Mouse (Mus musculus) neural tube, embryonic 11.5 days (tissue): ENCODE measurements around the gene Map2k4. TPM values are rescaled to one million over a fixed set of nuclear protein-coding genes. Genes with fewer than 3 reads are reported as not detected.

Experiments used
- ATAC-seq: fragments of 200-750 bp; cut with Nextera tagmentation; 2 replicates; pipeline ENCODE4 v1.8.0; 2017; ENCODE audit warnings: moderate number of reproducible peaks, mild to moderate bottlenecking, moderate TSS enrichment, moderate library complexity; ENCODE audit not compliant: insufficient read depth, low FRiP score, low TSS enrichment
- DNase-seq: peaks from one replicate; pipeline ENCODE4 v3.0.0-alpha.2; 2015; ENCODE audit warnings: low spot score
- H3K27ac ChIP-seq: fragments of 300-500 bp; sonication (generic); 2 replicates; pipeline ENCODE4 v1.5.1; 2014; ENCODE audit warnings: low read depth, mild to moderate bottlenecking, low read length
- H3K27me3 ChIP-seq: fragments of 300-500 bp; sonication (generic); 2 replicates; pipeline ENCODE4 v1.6.1; 2014; ENCODE audit warnings: mild to moderate bottlenecking, low read length, mixed read lengths; ENCODE audit not compliant: control insufficient read depth, insufficient read depth
- H3K36me3 ChIP-seq: fragments of 300-500 bp; sonication (generic); 2 replicates; pipeline ENCODE4 v1.6.1; 2014; ENCODE audit warnings: mild to moderate bottlenecking, low read length, moderate library complexity, mixed read lengths; ENCODE audit not compliant: control insufficient read depth, insufficient read depth
- H3K4me1 ChIP-seq: fragments of 300-500 bp; sonication (generic); 2 replicates; pipeline ENCODE4 v1.6.1; 2014; ENCODE audit warnings: low read length, mixed read lengths; ENCODE audit not compliant: control insufficient read depth, insufficient read depth
- H3K4me2 ChIP-seq: fragments of 300-500 bp; sonication (generic); 2 replicates; pipeline ENCODE4 v1.6.1; 2014; ENCODE audit warnings: low read depth, mild to moderate bottlenecking, moderate library complexity
- H3K4me3 ChIP-seq: fragments of 300-500 bp; sonication (generic); 2 replicates; pipeline ENCODE4 v1.5.1; 2014; ENCODE audit warnings: low read depth, low read length
- H3K9ac ChIP-seq: fragments of 300-500 bp; sonication (generic); 2 replicates; pipeline ENCODE4 v1.6.1; 2014; ENCODE audit warnings: mild to moderate bottlenecking, low read length
- H3K9me3 ChIP-seq: fragments of 300-500 bp; sonication (generic); 2 replicates; pipeline ENCODE4 v1.6.1; 2016; ENCODE audit warnings: low read length; ENCODE audit not compliant: control insufficient read depth
- WGBS: fragments of 180-500 bp; shearing (Covaris S2); extraction: QIAGEN DNeasy Blood & Tissue Kit; methylation state at CpG from one replicate; pipeline ENCODE4 v1.1.7; 2014; 5-methylcytosine and 5-hydroxymethylcytosine counted together
- polyA plus RNA-seq: library from polyadenylated mRNA; unstranded; fragments of >200 nt; fragmentation: Nextera tagmentation; extraction: Ambion mirVana; gene quantifications from 2 replicates; pipeline ENCODE4 v1.2.1, GENCODE M21; 2014

The Map2k4 gene
- polyA plus RNA-seq, 1 experiment from 2014 or later, result 90.7 TPM

DNA sequence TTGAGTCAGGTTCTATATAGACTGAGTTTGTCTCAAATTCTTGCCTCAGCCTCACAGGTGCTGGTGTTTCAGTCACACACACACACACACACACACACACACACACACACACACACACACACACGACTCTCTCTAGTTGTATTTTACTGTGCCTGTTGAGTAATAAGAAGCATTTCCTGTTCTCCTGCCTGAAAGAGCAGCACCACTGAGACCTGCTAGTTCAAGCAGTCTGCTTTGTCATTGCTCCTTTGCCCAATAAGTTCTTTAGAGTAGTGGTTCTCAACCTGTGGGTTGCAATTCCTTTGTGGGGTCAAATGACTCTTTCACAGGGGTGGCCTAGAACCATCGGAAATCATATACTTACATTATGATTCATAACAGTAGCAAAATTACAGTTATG is 47.7 kb downstream of the Map2k4 start:
- no peaks in the 10 kb centered on the region for H3K36me3 ChIP-seq
- H3K4me1 ChIP-seq, result no peaks in the 10 kb centered on the region
- WGBS, result 81% methylated on average over 2 of the region's 2 CpGs
- no peaks in the 10 kb centered on the region for H3K9me3 ChIP-seq
- H3K4me2 ChIP-seq, result no peak overlapping the region
- no peak overlapping the region for H3K4me3 ChIP-seq
- DNase-seq (no peak), ATAC-seq (no peak)
- H3K9ac ChIP-seq, result no peak overlapping the region
- H3K27ac ChIP-seq, result no peak overlapping the region
- H3K27me3 ChIP-seq, result no peaks in the 10 kb centered on the region

DNA sequence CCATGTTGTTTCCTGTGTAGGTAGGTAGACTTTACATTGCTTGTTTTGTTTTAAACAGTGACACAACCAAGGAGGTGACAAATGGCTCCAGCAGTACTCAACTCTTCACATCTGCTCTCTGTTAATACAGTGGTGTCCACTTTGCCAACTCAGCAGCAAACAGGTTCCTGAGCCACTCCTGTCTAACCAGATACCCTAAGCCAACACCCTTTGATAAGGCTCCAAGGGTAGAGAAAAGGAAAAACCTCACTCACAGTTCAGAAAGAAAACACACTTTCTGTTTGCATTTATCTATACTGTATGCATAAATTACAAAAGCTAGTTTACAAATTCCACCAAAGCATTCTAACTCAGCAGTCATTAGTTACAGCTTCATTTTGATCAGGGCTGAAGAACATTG is 48.2 kb downstream of the Map2k4 start:
- DNase-seq, result no peak
- H3K4me3 ChIP-seq, result no peak overlapping the region
- H3K27ac ChIP-seq, result no peak overlapping the region
- H3K9ac ChIP-seq, result no peak overlapping the region
- no peaks in the 10 kb centered on the region for H3K9me3 ChIP-seq
- no peak for ATAC-seq
- no peaks in the 10 kb centered on the region for H3K4me1 ChIP-seq
- no peaks in the 10 kb centered on the region for H3K36me3 ChIP-seq
- no peak overlapping the region for H3K4me2 ChIP-seq
- no peaks in the 10 kb centered on the region for H3K27me3 ChIP-seq

DNA sequence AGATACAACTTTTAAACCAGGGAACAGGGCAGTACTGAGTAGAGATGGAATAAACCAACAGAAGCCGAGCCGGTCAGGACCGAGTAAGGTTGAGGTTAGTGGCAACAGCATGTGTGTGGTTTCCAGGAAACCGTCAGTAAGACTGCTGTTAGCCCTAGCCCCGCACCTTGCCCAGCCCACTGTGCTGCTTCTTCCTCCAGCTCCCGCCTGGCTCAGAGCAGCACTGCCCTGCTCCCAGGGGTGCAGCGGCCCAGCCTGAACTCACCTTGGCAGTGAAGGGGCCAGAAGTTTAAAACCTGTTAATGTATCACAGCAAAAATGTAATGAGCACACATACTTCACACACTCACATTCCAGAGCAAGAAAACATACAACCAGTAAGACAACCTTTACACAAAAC is 53.4 kb downstream of the Map2k4 start:
- Histone ChIP-seq H3K27me3 (no peaks in the 10 kb centered on the region), H3K9me3 (no peaks in the 10 kb centered on the region), H3K9ac (no peak overlapping the region), H3K4me1 (no peaks in the 10 kb centered on the region), H3K27ac (no peak overlapping the region), H3K36me3 (no peaks in the 10 kb centered on the region), H3K4me2 (no peak overlapping the region), H3K4me3 (no peak overlapping the region)
- 91% methylated on average over 7 of the region's 7 CpGs for WGBS
- DNase-seq (no peak), ATAC-seq (no peak)

DNA sequence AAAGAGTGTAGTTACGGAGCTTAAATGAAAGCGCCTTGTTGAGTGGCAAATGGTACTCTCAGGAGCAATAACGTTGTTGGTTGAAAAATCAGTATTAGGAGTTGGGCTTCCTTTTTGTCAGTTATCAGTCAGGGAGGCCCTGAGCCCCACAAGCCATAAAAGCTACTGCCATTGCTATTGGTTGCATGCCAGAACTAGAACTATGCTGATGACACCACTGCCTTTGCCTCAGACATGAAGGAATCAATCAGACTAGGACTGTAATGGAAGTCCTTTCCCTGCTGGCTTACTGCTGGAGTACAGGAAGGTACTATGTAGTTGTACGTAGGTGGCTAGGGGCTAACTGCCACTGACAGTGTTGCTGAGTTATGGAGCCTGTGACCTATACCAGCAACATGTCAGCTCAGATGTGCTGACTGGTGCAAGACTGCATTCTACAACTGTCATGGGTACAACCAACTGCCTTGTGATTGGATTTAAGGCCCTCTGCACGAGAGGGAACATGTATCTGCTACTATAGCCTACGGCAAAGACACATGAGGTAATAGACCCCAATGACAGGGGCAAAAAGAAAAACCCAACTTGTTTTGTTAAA is 58.4 kb downstream of the Map2k4 start:
- ATAC-seq (no peak), DNase-seq (no peak)
- no peaks in the 10 kb centered on the region for H3K36me3 ChIP-seq
- H3K4me2 ChIP-seq, result no peak overlapping the region
- H3K27ac ChIP-seq, result no peak overlapping the region
- no peaks in the 10 kb centered on the region for H3K27me3 ChIP-seq
- no peak overlapping the region for H3K4me3 ChIP-seq
- 90% methylated on average over 6 of the region's 6 CpGs for WGBS
- H3K4me1 ChIP-seq, result no peaks in the 10 kb centered on the region
- H3K9ac ChIP-seq, result no peak overlapping the region
- H3K9me3 ChIP-seq, result no peaks in the 10 kb centered on the region

DNA sequence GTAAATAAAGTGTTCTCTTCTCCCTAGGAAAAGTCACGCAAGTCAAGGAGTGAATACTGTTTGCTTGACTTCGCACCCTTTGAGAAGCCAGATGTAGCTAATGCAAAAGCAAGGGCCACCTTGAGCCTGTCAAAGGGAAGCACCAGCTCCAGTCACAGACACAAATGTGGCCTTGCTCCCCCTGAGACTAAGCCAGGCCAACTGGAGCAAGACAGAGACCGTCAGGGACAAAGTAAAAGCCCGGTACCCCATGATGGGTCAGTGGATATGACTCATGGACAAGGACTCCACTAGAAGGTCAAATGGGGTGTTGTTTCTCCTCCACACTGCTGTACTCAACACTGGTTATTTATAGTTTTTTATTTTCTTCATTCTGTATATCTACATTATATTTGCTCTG is 59.2 kb downstream of the Map2k4 start:
- no peak for DNase-seq
- 87% methylated on average over 4 of the region's 4 CpGs for WGBS
- H3K4me2 ChIP-seq, result no peak overlapping the region
- ATAC-seq, result no peak
- H3K9me3 ChIP-seq, result no peaks in the 10 kb centered on the region
- no peak overlapping the region for H3K4me3 ChIP-seq
- H3K36me3 ChIP-seq, result no peaks in the 10 kb centered on the region
- H3K9ac ChIP-seq, result no peak overlapping the region
- no peak overlapping the region for H3K27ac ChIP-seq
- H3K27me3 ChIP-seq, result no peaks in the 10 kb centered on the region
- H3K4me1 ChIP-seq, result no peaks in the 10 kb centered on the region

DNA sequence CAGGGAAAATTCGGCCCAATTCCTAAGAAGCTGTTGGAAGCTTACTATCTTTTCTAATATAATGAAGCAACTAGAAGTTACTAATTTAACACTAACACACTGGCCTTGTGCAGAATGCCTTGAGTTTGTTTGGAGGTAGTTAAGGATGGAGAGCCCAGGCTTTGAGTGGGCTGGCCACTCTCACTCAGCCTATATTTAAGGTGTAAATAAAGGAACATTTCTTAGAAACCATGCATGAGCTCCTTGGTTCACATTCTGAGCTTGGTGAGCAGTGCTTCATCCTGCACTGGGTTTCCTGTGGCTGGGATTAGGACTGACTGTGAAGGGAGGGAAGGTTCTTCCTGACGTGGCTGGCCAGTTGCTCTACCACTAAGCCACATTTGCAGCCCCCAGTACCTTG is 64.4 kb downstream of the Map2k4 start:
- 88% methylated on average over 2 of the region's 2 CpGs for WGBS
- no peaks in the 10 kb centered on the region for H3K4me1 ChIP-seq
- H3K27me3 ChIP-seq, result no peaks in the 10 kb centered on the region
- no peak overlapping the region for H3K27ac ChIP-seq
- ATAC-seq, result no peak
- no peak overlapping the region for H3K4me2 ChIP-seq
- H3K36me3 ChIP-seq, result no peaks in the 10 kb centered on the region
- H3K9me3 ChIP-seq, result no peaks in the 10 kb centered on the region
- no peak overlapping the region for H3K9ac ChIP-seq
- no peak for DNase-seq
- H3K4me3 ChIP-seq, result no peak overlapping the region

DNA sequence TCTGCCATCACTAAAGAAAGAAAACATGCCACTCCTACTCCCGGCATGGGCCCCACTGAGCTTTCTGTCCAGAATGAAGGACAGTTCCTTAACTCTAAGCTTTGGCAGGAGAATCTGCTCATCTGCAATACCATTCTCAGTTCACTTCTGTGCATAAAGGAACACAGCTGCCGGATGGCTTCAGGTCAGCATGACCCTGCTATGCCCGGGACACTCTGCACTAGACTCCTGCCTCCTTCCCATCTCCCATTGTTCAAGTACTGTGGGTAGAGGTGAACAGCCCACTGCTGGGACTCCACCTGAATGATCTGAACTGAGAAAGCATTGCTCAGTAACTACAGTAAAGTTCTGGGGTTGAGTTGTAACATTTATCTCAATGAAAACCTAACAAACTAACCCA is 66.5 kb downstream of the Map2k4 start:
- WGBS, result 87% methylated on average over 3 of the region's 3 CpGs
- Histone ChIP-seq H3K27me3 (no peaks in the 10 kb centered on the region), H3K9me3 (no peaks in the 10 kb centered on the region), H3K9ac (no peak overlapping the region), H3K36me3 (no peaks in the 10 kb centered on the region), H3K4me3 (no peak overlapping the region), H3K4me2 (no peak overlapping the region), H3K4me1 (no peaks in the 10 kb centered on the region), H3K27ac (no peak overlapping the region)
- DNase-seq (no peak), ATAC-seq (no peak)

DNA sequence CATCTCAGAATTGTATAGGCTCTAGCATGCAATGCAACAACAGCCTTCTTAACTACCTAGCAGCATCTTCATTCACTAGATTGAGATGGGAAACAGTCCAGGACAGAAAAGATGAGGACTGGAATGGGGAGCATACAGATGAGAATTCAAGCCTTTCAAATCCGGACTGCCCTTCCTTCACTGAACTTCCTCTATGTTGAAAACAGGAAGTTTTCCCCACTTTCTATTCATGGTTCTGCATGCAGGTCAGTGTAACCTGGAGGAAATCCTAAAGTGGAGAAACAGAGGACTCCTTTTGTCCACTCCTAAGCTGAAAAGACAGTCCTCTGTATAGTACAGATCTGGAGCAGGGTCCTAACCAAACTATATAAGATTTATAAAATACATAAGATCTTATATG is 68.1 kb downstream of the Map2k4 start:
- no peak for ATAC-seq
- no peak overlapping the region for H3K27ac ChIP-seq
- 81% methylated on average over 1 of the region's 1 CpGs for WGBS
- no peaks in the 10 kb centered on the region for H3K27me3 ChIP-seq
- H3K36me3 ChIP-seq, result no peaks in the 10 kb centered on the region
- no peak overlapping the region for H3K4me3 ChIP-seq
- H3K4me2 ChIP-seq, result no peak overlapping the region
- no peaks in the 10 kb centered on the region for H3K4me1 ChIP-seq
- DNase-seq, result no peak
- H3K9ac ChIP-seq, result no peak overlapping the region
- H3K9me3 ChIP-seq, result no peaks in the 10 kb centered on the region

DNA sequence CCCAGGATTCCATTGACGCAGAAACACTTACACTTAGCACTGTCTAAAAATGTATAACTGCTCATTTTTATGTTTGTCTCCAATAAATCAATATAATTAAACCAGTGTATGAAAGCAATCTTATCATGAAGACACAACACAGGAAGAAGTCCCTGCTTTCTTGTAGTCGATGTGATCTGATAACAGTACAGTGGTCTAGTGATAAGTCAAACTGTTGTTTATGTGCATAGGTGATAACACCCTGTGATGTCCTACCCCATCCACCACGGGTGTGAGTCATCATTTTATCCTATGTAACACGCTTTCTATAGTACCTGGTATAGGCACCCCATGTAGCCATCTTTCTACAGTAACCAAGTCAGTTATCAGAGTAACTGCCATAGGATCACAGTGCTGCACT is 74.3 kb downstream of the Map2k4 start:
- 0 out of 2 replicates have a peak, but pooled peaks cover 2% of the 10 kb centered on the region for H3K36me3 ChIP-seq
- H3K4me2 ChIP-seq, result no peak overlapping the region
- ATAC-seq (no peak), DNase-seq (no peak)
- H3K27ac ChIP-seq, result no peak overlapping the region
- H3K4me3 ChIP-seq, result no peak overlapping the region
- no peak overlapping the region for H3K9ac ChIP-seq
- WGBS, result 89% methylated on average over 4 of the region's 4 CpGs
- no peaks in the 10 kb centered on the region for H3K9me3 ChIP-seq
- H3K4me1 ChIP-seq, result peaks cover 5% of the 10 kb centered on the region
- no peaks in the 10 kb centered on the region for H3K27me3 ChIP-seq
